Mouse (Mus musculus): Measurements from ENCODE around the gene Lypd6. TPM values are rescaled to one million over a fixed set of nuclear protein-coding genes. Genes with fewer than 3 reads are reported as not detected.

Gene Lypd6
- total RNA-seq, 2 experiments from 2014 or later, result 19.5 to 20.6 TPM

- no peak for DNase-seq (ENCODE audit: extremely low spot score in 1 of 2, low spot score in 2 of 2)
- no peak for TF ChIP-seq CTCF (IDR thresholded peaks at IDR 0.05)
- Histone ChIP-seq H3K4me3 (no peak overlapping the region), H3K27ac (no peak overlapping the region)
- intact Hi-C loops (cut with DNase I), result no loop called here
Measured at GRCm38 (mm10) chr2:50149257-50150202, 83.3 kb downstream of the Lypd6 start.

GRCm38 (mm10) chr2:50150203-50150590 is 84.0 kb downstream of the Lypd6 start:
- H3K27ac ChIP-seq, result no peak overlapping the region
- no peak for DNase-seq (ENCODE audit: extremely low spot score in 1 of 2, low spot score in 2 of 2)
- no peak overlapping the region for H3K4me3 ChIP-seq
- intact Hi-C loops (cut with DNase I), result no loop called here
- TF ChIP-seq CTCF (IDR thresholded peaks at IDR 0.05), result no peak

- Histone ChIP-seq H3K4me3 (no peak overlapping the region), H3K27ac (no peak overlapping the region)
- intact Hi-C loops (cut with DNase I), result no loop called here
- TF ChIP-seq CTCF (IDR thresholded peaks at IDR 0.05), result no peak
- DNase-seq (ENCODE audit: extremely low spot score in 1 of 2, low spot score in 2 of 2), result no peak
Measured at GRCm38 (mm10) chr2:50150816-50151215, 84.6 kb downstream of the Lypd6 start.

- Histone ChIP-seq H3K27ac (no peak overlapping the region), H3K4me3 (no peak overlapping the region)
- intact Hi-C loops (cut with DNase I), result no loop called here
- no peak for TF ChIP-seq CTCF (IDR thresholded peaks at IDR 0.05)
- DNase-seq (ENCODE audit: extremely low spot score in 1 of 2, low spot score in 2 of 2), result no peak
Measured at GRCm38 (mm10) chr2:50151401-50151800, 85.2 kb downstream of the Lypd6 start.

- Histone ChIP-seq H3K4me3 (no peak overlapping the region), H3K27ac (no peak overlapping the region)
- intact Hi-C loops (cut with DNase I), result no loop called here
- no peak for DNase-seq (ENCODE audit: extremely low spot score in 1 of 2, low spot score in 2 of 2)
- no peak for TF ChIP-seq CTCF (IDR thresholded peaks at IDR 0.05)
Measured at GRCm38 (mm10) chr2:50151879-50152278, 85.7 kb downstream of the Lypd6 start.

GRCm38 (mm10) chr2:50156009-50156408 is 89.8 kb downstream of the Lypd6 start:
- no peak overlapping the region for H3K27ac ChIP-seq
- DNase-seq (ENCODE audit: extremely low spot score in 1 of 2, low spot score in 2 of 2), result no peak
- H3K4me3 ChIP-seq, result no peak overlapping the region
- intact Hi-C loops (cut with DNase I), result no loop called here
- TF ChIP-seq CTCF (IDR thresholded peaks at IDR 0.05), result no peak

- no peak for TF ChIP-seq CTCF (IDR thresholded peaks at IDR 0.05)
- intact Hi-C loops (cut with DNase I), result no loop called here
- H3K27ac ChIP-seq, result no peak overlapping the region
- no peak for DNase-seq (ENCODE audit: extremely low spot score in 1 of 2, low spot score in 2 of 2)
- H3K4me3 ChIP-seq, result no peak overlapping the region
Measured at GRCm38 (mm10) chr2:50160069-50160468, 93.8 kb downstream of the Lypd6 start.

- intact Hi-C loops (cut with DNase I), result no loop called here
- no peak for TF ChIP-seq CTCF (IDR thresholded peaks at IDR 0.05)
- no peak overlapping the region for H3K4me3 ChIP-seq
- DNase-seq (ENCODE audit: extremely low spot score in 1 of 2, low spot score in 2 of 2), result no peak
- H3K27ac ChIP-seq, result no peak overlapping the region
Measured at GRCm38 (mm10) chr2:50163608-50164007, 97.4 kb downstream of the Lypd6 start.

- Histone ChIP-seq H3K27ac (no peak overlapping the region), H3K4me3 (no peak overlapping the region)
- DNase-seq (ENCODE audit: extremely low spot score in 1 of 2, low spot score in 2 of 2), result no peak
- TF ChIP-seq CTCF (IDR thresholded peaks at IDR 0.05), result no peak
- intact Hi-C loops (cut with DNase I), result no loop called here
Measured at GRCm38 (mm10) chr2:50165277-50165676, 99.0 kb downstream of the Lypd6 start.

- intact Hi-C loops (cut with DNase I), result no loop called here
- DNase-seq (ENCODE audit: extremely low spot score in 1 of 2, low spot score in 2 of 2), result no peak
- TF ChIP-seq CTCF (IDR thresholded peaks at IDR 0.05), result no peak
- no peak overlapping the region for H3K27ac ChIP-seq
- no peak overlapping the region for H3K4me3 ChIP-seq
Measured at GRCm38 (mm10) chr2:50166082-50166481, 99.9 kb downstream of the Lypd6 start.

- no peak overlapping the region for H3K27ac ChIP-seq
- no peak overlapping the region for H3K4me3 ChIP-seq
- no peak for DNase-seq (ENCODE audit: extremely low spot score in 1 of 2, low spot score in 2 of 2)
- intact Hi-C loops (cut with DNase I), result no loop called here
- no peak for TF ChIP-seq CTCF (IDR thresholded peaks at IDR 0.05)
Measured at GRCm38 (mm10) chr2:50173730-50174528, 107.7 kb downstream of the Lypd6 start.

- no peak for TF ChIP-seq CTCF (IDR thresholded peaks at IDR 0.05)
- no peak for DNase-seq (ENCODE audit: extremely low spot score in 1 of 2, low spot score in 2 of 2)
- intact Hi-C loops (cut with DNase I), result no loop called here
- H3K27ac ChIP-seq, result no peak overlapping the region
- H3K4me3 ChIP-seq, result no peak overlapping the region
Measured at GRCm38 (mm10) chr2:50175709-50176108, 109.5 kb downstream of the Lypd6 start.

Measured in left cerebral cortex, adult 2 months (tissue).